Mouse (Mus musculus) lung, postnatal 4 days (tissue): ENCODE data around the gene Zfp651.

Experiments used
- DNase-seq, 2 experiments: peaks; one replicate each; pipeline ENCODE4 v3.0.0; 2021

The Zfp651 gene

GRCm38 (mm10) chr9:121762761-121763160 lies 3.6 kb downstream of the Zfp651 start:
- peak in 1 of 2 experiments; percentile 28 for DNase-seq

DNA sequence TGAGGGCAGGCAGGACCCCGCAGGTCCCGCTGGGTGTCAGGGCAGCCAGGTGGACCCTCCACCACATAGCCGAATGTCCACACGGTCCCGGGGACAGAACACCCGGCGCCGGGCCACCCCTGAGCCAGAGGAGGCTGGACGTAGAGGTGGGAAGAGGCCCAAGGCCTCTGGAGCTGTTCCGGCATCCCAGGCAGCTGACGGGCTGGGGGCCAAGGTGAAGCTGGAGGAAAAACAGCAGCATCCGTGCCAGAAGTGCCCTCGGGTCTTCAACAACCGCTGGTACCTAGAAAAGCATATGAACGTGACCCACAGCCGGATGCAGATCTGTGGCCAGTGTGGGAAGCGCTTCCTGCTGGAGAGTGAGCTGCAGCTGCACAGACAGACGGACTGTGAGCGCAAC lies 4.6 kb downstream of the Zfp651 start:
- DNase-seq, result peak in 1 of 2 experiments; percentile 46

GRCm38 (mm10) chr9:121765166-121765855 lies 6.2 kb downstream of the Zfp651 start:
- peak; percentile 28 to 61 for DNase-seq

- DNase-seq, result no peak
Measured at GRCm38 (mm10) chr9:121772412-121772811, 13.3 kb downstream of the Zfp651 start.

DNA sequence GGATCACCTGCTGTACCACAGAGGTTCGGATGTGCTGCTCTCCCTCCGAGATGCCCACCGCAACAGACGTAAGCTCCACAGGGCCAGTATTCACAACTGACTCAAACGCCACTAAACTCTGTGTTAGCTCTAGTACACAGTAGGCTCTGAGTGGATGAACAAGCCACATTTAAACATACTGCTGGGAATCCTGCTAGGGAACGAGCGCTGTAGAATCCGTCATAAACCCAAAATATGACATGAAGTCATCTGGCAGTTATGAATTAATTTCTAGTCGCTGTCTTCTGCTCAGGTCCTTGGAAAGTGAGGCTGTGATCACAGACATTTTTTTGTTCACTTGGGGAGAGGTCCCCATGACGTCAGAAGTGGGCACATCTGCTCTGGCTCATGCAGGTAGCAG lies 16.8 kb downstream of the Zfp651 start:
- no peak for DNase-seq

- no peak for DNase-seq
Measured at GRCm38 (mm10) chr9:121776511-121776910, 17.4 kb downstream of the Zfp651 start.

- no peak for DNase-seq
Measured at GRCm38 (mm10) chr9:121777484-121778065, 18.4 kb downstream of the Zfp651 start, which contains the start of gene Klhl40. Gene Klhl40, plus strand, starts transcription at chr9:121777607.

GRCm38 (mm10) chr9:121778066-121778624 lies 19.0 kb downstream of the Zfp651 start:
- peak; percentile 48 to 68 for DNase-seq

- no peak for DNase-seq
Measured at GRCm38 (mm10) chr9:121784801-121785200, 25.7 kb downstream of the Zfp651 start.

GRCm38 (mm10) chr9:121785261-121785660 lies 26.1 kb downstream of the Zfp651 start:
- DNase-seq, result no peak

GRCm38 (mm10) chr9:121786359-121786758 lies 27.2 kb downstream of the Zfp651 start:
- DNase-seq, result no peak

DNA sequence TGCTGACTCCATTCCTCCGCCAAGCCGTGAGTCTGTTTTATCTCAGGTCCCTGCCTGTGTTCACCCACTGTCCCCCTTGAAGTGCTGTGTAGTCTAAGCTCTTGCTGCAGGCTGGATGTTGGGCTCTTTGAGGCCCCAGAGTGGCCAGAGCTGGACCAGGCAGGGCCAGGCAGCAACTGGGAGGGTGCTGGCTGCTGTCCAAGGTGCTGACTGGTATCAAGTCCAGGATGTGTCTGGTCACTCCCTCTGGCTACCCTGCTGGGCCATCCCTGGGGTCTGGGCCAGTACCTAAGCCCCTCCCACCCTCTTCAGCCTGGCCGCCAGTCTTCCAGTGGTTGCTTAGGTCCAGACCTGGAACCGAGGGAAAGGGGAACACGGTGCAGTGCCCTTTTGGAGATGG lies 32.1 kb downstream of the Zfp651 start:
- DNase-seq, result peak; percentile 72 to 73

- DNase-seq, result no peak
Measured at GRCm38 (mm10) chr9:121791757-121792521, 32.8 kb downstream of the Zfp651 start, which contains the start of gene Hhatl. Gene Hhatl, minus strand, starts transcription at chr9:121792507.

DNA sequence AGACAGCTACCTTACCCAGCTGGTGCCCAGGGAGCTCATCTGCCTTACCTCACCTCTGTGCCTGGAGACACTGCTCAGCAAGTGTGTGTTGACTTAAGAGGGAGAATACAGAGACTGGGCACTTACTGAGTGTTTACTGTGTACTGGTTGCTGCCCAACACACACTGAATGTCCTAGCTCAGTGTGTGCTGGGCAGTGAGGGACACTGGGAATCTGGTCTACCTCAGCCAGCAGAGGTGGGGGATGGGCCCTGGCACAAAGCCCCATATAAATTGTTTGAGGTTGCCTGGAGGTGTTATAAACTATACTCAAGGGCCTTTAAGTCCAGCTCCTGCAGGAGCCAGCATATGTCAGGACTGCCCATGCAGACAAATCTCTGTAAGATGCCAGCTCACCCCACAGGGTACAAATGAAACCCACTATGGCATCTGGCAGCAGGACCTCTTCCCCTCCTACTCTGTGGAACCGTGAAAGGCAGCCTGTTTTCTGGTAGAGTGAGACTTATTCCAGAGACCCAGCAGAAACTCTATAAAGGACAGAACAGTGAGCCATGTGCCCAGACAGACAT lies 35.9 kb downstream of the Zfp651 start:
- DNase-seq, result no peak

GRCm38 (mm10) chr9:121797722-121798121 lies 38.6 kb downstream of the Zfp651 start:
- DNase-seq, result peak; percentile 53 to 71

DNA sequence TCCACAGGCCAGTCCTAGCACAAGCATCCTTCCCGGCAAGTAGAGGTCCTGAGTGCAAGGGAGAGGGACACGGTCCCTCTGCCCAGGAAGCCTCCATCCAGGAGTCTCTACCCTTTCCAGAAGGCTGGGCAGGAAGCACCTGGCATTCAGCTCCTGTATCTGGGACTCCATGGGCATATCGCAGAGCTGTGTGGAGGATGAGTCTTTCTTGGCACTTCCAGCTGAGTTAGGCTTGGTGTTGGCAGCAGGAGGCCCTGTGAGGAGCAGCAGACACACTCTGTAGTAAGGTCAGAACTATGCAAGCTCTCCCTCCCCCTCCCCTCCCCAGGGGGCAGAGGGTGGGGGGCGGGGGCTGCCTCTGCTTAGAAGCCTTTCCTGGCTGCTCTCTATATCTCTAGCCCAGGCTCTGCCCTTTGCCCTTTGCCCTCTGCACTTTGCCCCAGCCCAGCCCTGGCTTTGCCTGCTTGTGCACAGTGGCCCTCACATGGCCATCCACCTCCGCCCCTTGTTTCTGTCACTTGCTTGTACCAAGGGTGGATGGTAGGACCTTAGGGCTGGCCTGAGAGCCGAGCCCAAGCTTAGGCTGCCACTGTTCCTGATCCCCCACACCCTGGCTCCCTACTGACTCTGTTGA lies 39.9 kb downstream of the Zfp651 start:
- no peak for DNase-seq

DNA sequence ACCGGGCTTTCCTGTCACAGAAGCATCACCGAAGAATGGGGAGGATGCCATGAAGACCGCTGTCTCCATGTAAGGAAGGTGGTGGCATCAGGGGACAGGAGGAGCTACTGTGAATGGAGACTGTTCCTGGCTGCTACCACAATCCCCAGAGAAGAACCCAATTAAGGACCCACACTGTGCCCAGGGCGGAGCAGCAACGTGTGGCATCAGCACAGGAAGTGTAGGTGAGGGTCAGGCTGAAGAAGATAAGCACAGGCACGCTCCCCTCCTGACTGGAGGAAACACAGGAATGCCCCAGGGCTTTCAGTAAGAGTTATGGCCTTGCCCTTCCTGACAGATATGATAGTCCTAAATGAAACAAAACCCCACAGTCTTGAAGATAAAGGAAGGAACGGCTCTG lies 43.6 kb downstream of the Zfp651 start:
- DNase-seq, result no peak

- DNase-seq, result no peak
Measured at GRCm38 (mm10) chr9:121807546-121807945, 48.4 kb downstream of the Zfp651 start.

- DNase-seq, result no peak
Measured at GRCm38 (mm10) chr9:121807947-121808346, 48.8 kb downstream of the Zfp651 start.

GRCm38 (mm10) chr9:121808511-121808910 lies 49.4 kb downstream of the Zfp651 start:
- no peak for DNase-seq

DNA sequence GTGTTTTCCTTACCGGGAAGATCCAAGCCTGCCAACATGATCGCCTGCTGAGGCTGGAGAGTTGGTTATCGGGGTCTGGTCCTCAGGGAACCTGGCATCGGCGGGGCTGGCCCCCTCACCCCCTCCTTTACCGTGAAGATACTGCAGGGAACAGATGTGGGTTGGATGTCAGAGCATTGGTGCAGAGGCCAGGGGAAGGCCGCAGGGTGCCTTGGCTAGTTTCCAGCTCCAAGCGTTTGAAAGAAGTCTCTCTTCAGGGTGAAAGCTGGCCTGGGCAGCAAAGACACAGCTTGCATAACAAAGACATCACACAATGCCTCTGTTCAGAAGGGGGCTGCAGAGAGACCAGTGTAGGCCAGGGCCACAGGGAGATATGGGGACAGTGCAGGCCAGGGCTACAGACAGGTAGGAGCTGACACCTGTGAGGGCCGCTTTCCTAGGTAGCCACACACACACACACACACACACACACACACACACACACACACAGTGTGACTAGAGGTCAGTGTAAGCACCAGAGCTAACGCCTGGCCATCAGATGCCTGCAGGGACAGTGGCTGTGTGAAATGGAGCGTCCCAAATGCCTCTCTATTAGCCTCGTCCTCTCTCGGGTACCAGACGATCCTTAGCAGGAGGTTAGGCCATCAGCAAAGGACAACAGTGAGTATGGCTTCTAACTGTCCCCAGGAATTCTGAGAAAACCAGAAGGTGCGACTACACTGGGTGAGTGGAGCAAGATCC lies 51.1 kb downstream of the Zfp651 start:
- peak in 1 of 2 experiments; percentile 35 for DNase-seq

GRCm38 (mm10) chr9:121815183-121815582 lies 56.1 kb downstream of the Zfp651 start:
- DNase-seq, result no peak
